Mouse (Mus musculus) heart, postnatal 25 days (tissue): ENCODE data around the gene Wdr20rt. TPM values are rescaled to one million over a fixed set of nuclear protein-coding genes. Genes with fewer than 3 reads are reported as not detected.
"Not testable (repeated sequence)": the region's sequence is repeated elsewhere in the genome, so short reads cannot be mapped to it uniquely, and the experiment has no call there.

Experiments used
- DNase-seq: peaks from one replicate; pipeline ENCODE4 v3.0.0; 2022; ENCODE audit warnings: low spot score
- intact Hi-C: fragments of 180-260 bp; cut with DNase I; formaldehyde crosslinking; loops from one replicate; pipeline ENCODE4 v1.15.1; 2025
- total RNA-seq, 2 experiments: library from RNA; stranded (reverse); gene quantifications; 2 replicates each; pipeline ENCODE4 v1.2.3; 2021

Wdr20rt gene
- not detected for total RNA-seq

GRCm38 (mm10) chr12:65225467-65225945, at the start of gene Wdr20rt:
Wdr20rt (plus strand) TSS chr12:65225517.
- no peak for DNase-seq

DNA sequence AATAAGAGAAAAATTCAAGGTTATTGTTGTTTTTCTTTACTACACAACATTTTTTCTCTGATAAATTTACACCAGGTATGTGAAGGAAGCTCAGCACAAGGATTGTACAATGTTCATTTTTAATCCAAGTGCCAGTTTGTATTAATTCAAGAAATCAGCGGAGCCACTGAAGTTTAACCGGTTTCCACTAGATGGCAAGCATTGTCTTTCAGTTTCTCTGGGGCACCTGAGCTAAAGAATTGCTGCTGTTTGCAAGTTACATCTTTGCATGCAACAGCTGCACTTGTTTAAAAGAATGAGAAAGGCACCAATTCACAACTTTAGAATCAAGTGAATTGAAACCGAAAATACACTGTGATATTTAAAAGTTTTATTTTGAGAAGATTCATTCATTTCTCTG, 38.0 kb upstream of the Wdr20rt start:
- intact Hi-C loops, result no loop called here
- no peak for DNase-seq

More at GRCm38 (mm10) chr12:65225467-65225945, at the start of gene Wdr20rt:
- intact Hi-C loops, result no loop called here

DNA sequence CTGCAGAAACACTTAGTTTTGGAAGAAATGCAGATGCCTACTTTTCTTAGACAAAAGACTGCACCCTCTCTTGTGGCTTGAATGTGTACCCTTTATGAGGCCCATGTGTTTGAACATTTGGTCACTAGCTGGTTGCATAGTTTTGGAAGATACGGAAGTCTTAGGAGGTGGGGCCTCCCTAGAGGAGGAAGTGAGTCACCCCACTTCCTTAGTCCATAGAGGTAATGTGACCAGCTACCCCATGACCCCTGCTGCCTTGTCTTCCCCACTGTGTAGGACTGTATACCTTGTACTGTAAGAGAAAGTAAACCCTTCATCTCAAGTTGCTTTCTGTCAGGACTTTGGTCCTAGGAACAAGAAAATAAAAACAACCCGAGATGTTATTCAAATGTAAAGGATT, 36.1 kb upstream of the Wdr20rt start:
- intact Hi-C loops, result no loop called here
- DNase-seq, result no peak

DNA sequence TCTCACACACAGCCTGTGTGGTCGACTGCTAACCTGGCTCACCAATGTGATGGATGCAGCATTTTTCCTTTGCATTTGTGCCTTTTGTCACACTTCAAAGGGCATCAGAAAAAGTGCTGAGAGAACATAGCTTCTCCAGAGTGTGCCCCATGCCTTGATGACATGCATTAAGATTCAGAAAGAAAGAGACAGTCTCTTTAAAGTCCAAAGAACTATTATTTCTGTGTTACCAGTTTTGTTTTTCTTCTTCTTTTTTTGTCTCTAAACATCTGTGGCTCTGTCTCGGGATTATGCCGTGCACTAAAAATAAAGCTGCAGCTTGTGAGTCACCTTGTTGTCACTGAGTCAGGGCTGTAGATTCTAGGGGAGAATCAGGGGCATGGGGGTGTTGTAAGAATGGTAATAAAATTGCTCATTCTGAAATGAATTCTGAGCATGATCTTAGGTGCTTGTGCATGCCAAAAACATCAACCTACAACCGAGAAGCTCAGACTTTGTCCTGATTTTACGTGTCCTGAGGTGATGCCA, 31.2 kb upstream of the Wdr20rt start:
- intact Hi-C loops, result no loop called here
- DNase-seq, result no peak

DNA sequence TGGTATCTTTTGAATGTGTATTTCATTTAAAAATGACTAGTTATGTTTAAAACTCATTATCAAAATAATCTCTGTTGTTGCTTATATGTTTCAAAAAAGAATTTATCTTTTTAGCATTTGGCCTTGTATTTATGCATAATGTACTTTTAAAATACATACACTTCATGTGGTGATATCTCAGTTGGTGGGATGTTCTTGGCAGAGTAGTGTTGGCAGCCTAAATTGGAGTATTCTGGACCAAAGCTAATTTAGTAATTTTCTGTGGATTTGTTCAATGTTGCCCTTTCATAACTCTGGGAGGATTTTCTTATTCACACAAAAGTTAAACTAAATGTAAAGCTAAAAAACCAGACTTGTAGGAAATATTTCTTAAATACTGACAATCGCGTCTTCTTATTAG, 23.5 kb upstream of the Wdr20rt start:
- intact Hi-C loops, result no loop called here
- DNase-seq, result no peak

GRCm38 (mm10) chr12:65206431-65206830, 18.9 kb upstream of the Wdr20rt start:
- no peak for DNase-seq
- intact Hi-C loops, result no loop called here

GRCm38 (mm10) chr12:65216404-65216840, 8.9 kb upstream of the Wdr20rt start:
- intact Hi-C loops, result no loop called here
- DNase-seq, result no peak

DNA sequence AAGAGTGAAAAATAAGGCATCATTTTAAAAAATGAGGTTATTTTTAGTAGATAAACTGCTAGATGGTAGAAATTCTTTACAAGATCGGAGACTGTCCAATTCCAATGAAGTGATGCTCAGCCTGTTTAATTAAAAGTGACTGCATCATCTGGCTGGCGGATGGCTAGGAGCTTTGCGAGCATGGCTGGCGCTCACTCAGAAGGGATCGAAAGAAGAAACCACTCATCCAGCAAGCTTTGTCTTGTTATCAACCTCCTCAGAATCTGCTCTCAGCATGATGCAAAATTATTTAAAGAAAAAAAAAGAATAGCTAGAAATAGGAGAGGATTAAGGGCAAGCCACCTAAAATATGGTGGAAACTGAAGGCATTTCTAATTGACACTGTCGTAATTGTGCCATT, 3.3 kb downstream of the Wdr20rt start:
- DNase-seq, result no peak
- intact Hi-C loops, result no loop called here

DNA sequence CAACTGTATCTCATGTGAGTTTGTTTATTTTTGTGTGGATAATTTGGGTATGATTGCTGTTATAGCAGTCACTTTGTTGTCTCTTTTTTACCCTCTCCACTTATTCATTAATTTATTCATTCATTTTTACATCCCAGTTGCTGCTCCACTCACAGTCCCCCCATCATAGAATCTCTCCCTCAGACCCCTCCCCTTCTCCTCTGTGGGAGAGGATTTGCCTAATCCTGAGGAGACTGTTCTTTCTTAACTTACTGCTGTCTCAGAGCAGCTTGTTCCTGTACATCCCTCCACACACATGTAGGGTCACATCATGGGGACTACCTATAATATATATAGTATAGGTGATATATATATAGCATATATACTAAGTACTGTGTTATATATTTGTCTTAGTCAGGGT, 3.7 kb downstream of the Wdr20rt start:
- intact Hi-C loops, result no loop called here
- no peak for DNase-seq

DNA sequence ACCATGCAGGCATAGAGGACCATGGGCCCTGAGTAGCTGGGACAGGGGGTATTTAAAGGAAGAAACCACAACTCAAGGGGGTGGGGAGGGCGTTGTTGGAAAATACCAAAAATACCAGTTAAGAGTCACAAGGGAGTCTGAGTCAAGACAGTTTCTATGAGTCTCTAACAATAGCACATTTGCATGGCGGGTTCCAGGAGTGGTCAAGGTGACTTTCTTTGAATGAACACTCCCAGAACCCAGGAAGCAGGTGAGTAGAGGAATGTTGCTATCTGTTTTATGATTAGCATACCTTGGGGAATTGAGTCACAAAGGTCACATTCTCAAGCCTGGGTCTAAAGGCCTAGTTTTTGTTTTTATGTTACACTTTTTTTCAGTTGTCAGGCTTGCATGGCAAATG, 7.5 kb downstream of the Wdr20rt start:
- intact Hi-C loops, DNase-seq: not testable (repeated sequence)

DNA sequence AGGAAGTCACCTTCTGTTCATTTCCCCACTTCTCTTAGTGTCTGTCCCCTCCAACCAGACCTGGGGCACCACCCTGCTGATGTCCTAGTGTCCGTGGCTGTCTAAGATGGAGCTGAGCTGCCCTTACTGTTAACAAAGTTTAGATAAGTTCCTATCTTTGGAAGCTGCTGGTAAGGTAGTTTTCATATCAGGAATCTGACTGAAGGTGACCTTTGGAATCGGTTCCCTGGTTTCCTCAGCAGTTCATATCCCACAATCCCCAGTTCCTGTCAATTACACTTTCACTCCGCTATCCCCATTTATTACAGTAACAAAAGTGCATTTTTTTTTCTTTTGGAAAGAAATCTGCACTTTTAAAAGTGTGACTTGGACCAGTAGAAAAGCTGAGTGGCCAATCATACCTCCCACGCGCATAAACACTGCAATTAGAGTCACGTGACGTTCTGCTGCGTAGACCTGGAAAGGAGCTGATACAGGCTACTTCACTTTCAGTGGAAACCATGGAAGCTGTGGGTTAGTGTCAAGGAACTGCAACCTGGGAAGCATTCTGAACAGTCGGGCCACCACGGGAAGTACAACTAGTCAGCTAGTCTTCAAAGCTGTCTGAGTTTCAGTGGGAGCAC, 24.9 kb downstream of the Wdr20rt start:
- intact Hi-C loops, result no loop called here
- DNase-seq, result no peak

GRCm38 (mm10) chr12:65256887-65257286, 31.6 kb downstream of the Wdr20rt start:
- DNase-seq, result no peak
- intact Hi-C loops, result no loop called here

GRCm38 (mm10) chr12:65258212-65259138, 33.2 kb downstream of the Wdr20rt start:
- intact Hi-C loops, result no loop called here
- no peak for DNase-seq

- no peak for DNase-seq
- intact Hi-C loops, result no loop called here
Observed at GRCm38 (mm10) chr12:65259139-65260111, 34.1 kb downstream of the Wdr20rt start.

- intact Hi-C loops, result no loop called here
- DNase-seq, result no peak
Observed at GRCm38 (mm10) chr12:65268311-65268984, 43.1 kb downstream of the Wdr20rt start.

GRCm38 (mm10) chr12:65269406-65269805, 44.1 kb downstream of the Wdr20rt start:
- intact Hi-C loops, result no loop called here
- no peak for DNase-seq

- intact Hi-C loops, result no loop called here
- no peak for DNase-seq
Observed at GRCm38 (mm10) chr12:65273807-65274206, 48.5 kb downstream of the Wdr20rt start.
